Mouse (Mus musculus) embryo, embryonic 9.5 days (tissue): ENCODE measurements at regions not wholly inside any gene's neighbourhood (a gene's known extent, or its start where the extent isn't known, plus 50 kb on each side); places are given as distances from the start of the nearest gene placed in this dataset.

Experiments used
- DNase-seq: peaks from one replicate; pipeline ENCODE4 v3.0.0-alpha.2; 2017; ENCODE audit errors: extremely low spot score

GRCm38 (mm10) chr8:109413386-109413785, 80.4 kb upstream of the Pmfbp1 start:
- no peak for DNase-seq

GRCm38 (mm10) chr8:109415315-109415714, 78.5 kb upstream of the Pmfbp1 start:
- DNase-seq: no peak

DNA sequence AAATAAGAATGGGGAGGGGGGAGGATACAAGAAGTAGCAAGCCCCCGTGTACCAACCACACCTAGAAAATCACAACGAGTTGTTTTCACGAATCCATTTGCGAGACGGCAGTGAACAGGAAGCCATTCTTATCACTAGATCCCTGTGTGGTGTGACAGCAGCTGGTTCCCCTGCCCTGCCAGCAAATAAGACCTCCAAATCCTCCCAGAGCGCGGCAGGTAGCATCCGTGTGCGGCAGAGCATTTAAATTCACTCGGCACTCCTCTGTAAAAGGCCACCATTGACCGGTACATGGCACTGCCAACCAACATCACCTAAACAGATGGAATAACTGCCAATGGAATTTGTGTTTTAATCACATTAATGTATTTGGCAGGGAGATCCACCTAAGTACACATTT, 77.9 kb upstream of the Pmfbp1 start:
- DNase-seq: no peak

- no peak for DNase-seq
Observed at GRCm38 (mm10) chr8:109416327-109417100, 77.3 kb upstream of the Pmfbp1 start.

GRCm38 (mm10) chr8:109417222-109417621, 76.6 kb upstream of the Pmfbp1 start:
- peak; percentile 49 for DNase-seq

GRCm38 (mm10) chr8:109417971-109418370, 75.9 kb upstream of the Pmfbp1 start:
- no peak for DNase-seq

DNA sequence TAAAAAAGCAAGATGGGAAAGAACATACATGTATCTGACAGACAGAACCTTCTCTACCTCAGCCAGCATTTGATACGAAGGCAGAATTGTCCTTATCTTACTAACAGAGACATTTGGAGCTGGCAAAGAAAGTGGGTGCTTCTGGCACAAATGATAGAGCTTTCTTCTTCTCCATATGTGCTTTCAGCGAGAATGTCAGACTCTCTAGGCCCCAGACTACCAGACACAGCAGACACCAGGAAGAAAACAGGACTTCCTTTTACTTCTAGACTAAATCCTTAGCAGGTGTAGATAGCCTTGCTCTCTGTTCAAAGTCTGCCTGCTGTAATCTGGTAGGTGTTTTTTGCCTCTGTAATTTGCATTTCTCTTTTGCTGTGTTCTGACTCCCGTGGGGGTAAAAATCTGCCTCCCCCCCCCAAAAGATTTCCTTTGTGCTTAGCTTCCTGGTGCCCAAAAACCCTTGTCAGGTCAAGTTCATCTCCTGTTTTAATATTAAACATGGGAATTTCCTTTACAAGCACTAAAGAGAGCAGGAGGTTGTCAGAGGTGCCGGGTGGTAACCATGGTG, 74.7 kb upstream of the Pmfbp1 start:
- no peak for DNase-seq

DNA sequence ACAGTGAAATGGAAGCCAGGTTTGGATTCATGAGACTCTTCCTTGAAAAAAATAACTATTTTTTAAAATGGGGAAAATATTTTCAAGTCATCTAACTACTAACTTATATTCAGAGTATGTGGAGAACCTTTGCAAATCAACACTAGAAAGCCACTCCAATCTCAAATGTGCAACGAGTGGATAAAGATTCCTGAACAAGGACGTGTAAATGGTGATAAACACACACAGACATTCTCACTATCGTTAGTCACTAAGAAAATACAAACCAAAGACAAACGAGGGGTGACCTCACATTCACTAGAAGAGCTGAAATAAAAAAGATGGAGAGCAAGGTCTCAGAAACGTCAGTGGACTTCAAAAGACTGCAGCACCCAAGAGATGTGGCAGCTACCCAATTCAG, 69.8 kb upstream of the Pmfbp1 start:
- no peak for DNase-seq

GRCm38 (mm10) chr8:109428551-109428950, 65.3 kb upstream of the Pmfbp1 start:
- no peak for DNase-seq

DNA sequence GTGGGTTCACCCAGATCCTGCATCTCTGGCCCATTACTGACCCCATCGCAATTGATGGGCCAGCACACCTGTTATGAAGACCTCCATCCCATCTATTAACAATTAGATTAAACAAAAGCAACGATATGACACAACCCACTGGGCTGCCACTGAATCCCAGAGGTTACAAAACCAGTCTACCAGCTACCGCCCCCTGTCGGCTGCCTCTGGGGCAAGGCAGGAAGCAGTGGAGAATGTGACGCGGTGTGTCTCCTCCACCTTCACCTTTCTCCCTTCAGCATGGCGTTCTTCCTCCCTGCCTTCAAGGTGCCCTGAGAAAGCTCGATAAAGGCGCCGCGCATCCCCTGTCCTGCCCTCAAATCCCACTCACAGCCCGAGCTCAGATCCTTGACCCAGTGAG, 59.3 kb upstream of the Pmfbp1 start:
- no peak for DNase-seq

- no peak for DNase-seq
Observed at GRCm38 (mm10) chr8:109436056-109436455, 57.8 kb upstream of the Pmfbp1 start.

GRCm38 (mm10) chr8:109436830-109437567, 56.8 kb upstream of the Pmfbp1 start:
- peak; percentile 64 for DNase-seq

- DNase-seq: no peak
Observed at GRCm38 (mm10) chr8:109438531-109438930, 55.3 kb upstream of the Pmfbp1 start.
